Mouse (Mus musculus) heart, postnatal 36 days (tissue): Measurements from ENCODE around the gene Gp5. TPM values are rescaled to one million over a fixed set of nuclear protein-coding genes. Genes with fewer than 3 reads are reported as not detected.
"Not testable (repeated sequence)": the region's sequence is repeated elsewhere in the genome, so short reads cannot be mapped to it uniquely, and the experiment has no call there.

Experiments used
- DNase-seq, 2 experiments: peaks; one replicate each; pipeline ENCODE4 v3.0.0; 2021 to 2022
- intact Hi-C: fragments of 180-260 bp; cut with DNase I; formaldehyde crosslinking; loops from one replicate; pipeline ENCODE4 v1.15.1; 2025
- total RNA-seq, 2 experiments: library from RNA; stranded (reverse); gene quantifications; 2 replicates each; pipeline ENCODE4 v1.2.3; 2021

Gp5 gene
- under 1 TPM; 0.38 to 0.44 TPM for total RNA-seq

DNA sequence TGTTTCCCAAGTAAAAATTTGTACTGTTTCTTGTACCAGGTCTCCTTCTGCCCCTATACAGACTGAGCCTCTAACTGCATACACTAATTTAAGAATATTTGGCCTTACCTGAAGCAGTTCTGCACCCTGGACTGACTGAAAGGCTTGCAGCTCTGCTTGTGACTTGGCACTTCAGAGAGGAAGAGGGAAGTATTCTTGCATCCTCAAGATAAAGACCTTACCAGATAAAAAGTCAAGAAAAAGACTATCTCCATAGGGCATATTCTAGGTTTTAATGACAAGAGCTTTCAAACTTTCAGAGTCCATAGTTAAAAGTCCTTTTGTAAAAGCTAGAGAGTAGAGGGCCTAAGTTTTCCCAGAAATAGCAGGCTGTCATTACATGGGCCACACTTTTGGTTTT, at the start of gene Gp5:
Gene Gp5, minus strand, starts transcription at position 133 of the 400 bp plus-strand sequence.
- intact Hi-C loops, result loop anchor here (2.0 kb wide), 1 partner anchor 48 kb away; no protein-coding TSS in a partner anchor
- no peak for DNase-seq

- intact Hi-C loops, DNase-seq: not testable (repeated sequence)
These were observed 42.9 kb upstream of the Gp5 start for GRCm38 (mm10) chr16:30353489-30353888.

DNA sequence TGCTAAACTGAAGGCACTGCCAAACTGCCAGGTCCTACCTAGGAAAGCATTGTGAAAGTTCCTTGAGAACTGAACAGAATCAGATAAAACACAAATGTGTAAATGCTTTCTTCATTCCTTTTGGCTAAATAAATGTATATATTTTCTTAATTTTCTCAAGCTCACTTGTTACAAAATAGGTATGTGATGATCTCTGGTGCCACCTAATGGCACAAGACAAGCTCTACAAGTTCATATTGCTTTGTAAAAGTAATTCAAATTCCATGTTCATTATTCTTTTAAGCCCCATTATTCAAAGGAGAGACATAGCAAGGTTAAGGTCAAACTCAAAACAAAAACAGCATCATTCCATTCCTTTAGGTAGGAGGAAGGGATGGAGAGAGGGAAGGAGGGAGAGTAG, 3.7 kb upstream of the Gp5 start:
- no peak for DNase-seq
- intact Hi-C loops, result loop anchor here (1.0 kb wide), 1 partner anchor 62 kb away; no protein-coding TSS in a partner anchor

GRCm38 (mm10) chr16:30310171-30310515, 436 bp downstream of the Gp5 start:
- intact Hi-C loops, result loop anchor here (2.0 kb wide), 1 partner anchor 47 kb away; no protein-coding TSS in a partner anchor

DNA sequence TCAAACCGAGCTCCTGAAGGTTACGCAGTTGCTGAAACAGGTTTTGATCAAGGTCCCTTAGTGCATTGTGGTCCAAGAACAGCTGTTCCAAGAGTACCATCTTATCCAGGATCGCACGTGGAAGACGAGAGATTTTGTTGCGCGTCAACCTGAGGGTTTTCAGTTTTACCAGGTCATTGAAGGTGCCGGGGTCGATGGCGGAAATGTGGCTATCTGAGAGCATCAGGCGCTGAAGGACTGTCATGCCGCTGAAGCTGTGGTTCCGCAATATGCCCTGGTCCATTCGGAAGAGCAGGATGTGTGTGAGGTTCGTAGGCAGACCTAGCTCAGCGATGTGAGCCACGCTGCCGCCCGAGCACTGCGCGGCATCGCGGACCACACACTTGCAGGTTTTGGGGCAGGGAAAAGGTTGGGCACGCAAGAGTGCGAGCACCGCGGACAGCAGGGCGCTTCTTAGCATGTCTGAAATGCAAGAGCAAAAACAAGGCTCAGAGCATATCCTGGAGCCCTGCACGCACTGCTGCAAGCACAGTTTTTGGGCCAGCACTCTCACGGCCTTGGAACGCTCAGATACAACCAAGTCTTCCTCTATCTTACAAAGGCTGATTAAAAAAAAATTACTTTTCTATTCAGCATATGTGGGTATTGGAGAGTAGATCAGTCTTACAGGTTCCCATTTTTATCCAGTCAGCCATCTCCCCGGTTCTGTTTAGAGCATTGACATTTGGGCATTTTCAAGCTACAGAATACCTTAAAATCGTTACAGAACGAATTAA, 996 bp downstream of the Gp5 start:
- intact Hi-C loops, result loop anchor here (2.0 kb wide), 1 partner anchor 47 kb away; no protein-coding TSS in a partner anchor
- DNase-seq, result peak in 1 of 2 experiments; percentile 6

More at GRCm38 (mm10) chr16:30310171-30310515, 436 bp downstream of the Gp5 start:
- no peak for DNase-seq

DNA sequence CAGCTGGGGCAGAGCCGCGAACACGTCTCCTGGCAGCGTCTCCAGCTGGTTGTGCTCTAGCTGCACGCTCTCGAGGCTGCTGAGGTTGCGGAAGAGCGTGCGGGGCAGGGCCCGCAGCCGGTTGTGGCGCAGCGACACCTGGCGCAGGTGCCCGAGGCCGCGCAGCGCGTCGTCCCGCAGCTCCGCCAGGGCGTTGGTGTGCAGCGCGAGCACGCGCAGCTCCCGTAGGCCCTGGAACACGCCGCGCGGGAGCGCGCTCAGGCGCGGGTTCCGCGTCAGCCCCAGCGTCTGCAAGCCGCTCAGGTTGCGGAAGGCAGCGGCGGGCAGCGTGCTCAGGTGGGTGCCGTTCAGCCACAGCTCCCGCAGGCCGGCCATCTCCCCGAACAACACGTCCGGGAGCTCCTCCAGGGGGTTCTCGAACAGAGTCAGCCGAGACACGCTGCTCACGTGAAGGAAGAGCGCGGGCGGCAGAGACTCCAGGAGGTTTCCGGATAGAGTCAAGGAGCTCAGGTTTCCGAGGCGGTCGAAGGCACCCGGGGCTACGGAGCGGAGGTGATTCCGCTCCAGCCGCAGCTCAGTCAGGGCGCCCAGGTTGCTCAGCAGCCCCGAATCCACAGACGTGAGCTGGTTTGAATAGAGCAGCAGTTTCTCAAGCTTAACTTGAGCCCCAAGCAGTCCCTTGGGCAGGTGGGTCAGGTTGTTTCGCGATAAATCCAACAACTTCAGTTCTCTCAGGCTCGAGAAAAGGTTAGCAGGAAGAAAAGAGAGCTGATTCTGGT, 1.8 kb downstream of the Gp5 start:
- DNase-seq, result peak; percentile 21 to 35

GRCm38 (mm10) chr16:30307961-30308615, 2.5 kb downstream of the Gp5 start:
- peak in 1 of 2 experiments; percentile 18 for DNase-seq
- intact Hi-C loops, result no loop called here

More for the DNA sequence above, 1.8 kb downstream of the Gp5 start:
- intact Hi-C loops, result no loop called here

DNA sequence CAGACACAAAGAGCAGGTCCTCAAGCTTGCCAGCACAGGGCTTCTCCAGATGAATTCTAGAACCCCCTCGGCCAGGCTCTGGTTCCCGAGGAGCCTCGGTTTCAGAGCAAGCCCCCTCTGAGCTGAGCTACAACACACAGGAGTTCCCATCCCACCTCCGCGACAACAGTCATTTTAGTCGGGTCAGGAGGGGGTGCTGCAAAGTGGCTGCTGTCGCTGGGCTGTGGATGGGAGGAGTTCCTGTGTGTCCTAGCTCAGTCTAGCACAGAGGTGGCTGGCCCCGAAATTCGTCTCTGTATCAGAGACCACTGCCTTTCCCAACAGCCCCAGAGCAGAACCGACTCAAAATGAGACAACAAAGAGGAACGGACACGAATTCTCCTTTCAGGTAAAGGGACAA, 3.3 kb downstream of the Gp5 start:
- intact Hi-C loops, result no loop called here
- DNase-seq, result no peak

- DNase-seq, result no peak
- intact Hi-C loops, result no loop called here
These were observed 4.5 kb downstream of the Gp5 start for GRCm38 (mm10) chr16:30306102-30306501.

GRCm38 (mm10) chr16:30304236-30304635, 6.3 kb downstream of the Gp5 start:
- no peak for DNase-seq
- intact Hi-C loops, result no loop called here

DNA sequence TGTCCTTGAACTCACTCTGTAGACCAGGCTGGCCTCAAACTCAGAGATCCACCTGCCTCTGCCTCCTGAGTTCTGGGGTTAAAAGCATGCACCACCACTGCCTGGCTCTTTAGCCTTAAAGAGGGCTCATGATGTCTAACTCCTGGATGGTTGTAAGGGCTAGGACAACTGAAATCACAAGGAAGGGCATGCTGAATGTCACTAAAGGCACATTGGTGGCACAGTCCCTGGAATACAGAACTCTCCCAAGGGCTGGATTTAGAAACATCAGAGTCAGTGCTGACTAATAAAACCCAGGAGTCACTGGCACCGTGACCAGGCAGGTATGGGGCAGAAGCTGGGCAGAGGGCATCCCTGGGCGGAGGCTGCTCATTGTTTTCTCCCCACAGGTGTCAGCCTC, 7.2 kb downstream of the Gp5 start:
- DNase-seq, result no peak
- intact Hi-C loops, result no loop called here

GRCm38 (mm10) chr16:30302686-30303085, 7.9 kb downstream of the Gp5 start:
- DNase-seq, result no peak
- intact Hi-C loops, result no loop called here

DNA sequence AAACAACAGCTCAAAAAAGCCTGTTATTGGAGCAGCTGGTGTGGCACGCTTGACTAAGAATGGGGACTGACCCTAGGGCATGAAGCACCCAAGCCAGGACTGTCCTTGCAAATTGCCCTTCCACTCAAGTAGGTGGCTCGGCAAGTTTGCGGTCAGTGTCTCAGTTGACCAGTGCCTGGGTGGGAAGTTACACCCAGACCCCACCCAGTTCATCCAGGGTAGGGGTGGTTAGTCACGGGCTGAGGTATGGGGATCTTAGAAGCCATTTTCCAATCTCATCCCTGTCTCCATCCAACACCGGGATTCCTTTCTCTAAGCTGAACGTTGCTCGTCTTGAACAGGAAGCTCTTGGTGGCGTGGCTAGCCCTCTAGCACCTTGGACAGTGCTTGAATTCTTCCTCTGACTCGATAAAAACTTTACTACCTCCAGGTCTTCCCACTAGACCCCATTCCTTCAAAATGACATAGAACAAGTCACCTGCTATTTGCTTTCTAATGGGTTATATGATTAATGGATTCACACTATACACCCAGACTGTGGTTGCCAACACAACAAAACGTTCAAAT, 10.8 kb downstream of the Gp5 start:
- DNase-seq, result no peak
- intact Hi-C loops, result no loop called here

DNA sequence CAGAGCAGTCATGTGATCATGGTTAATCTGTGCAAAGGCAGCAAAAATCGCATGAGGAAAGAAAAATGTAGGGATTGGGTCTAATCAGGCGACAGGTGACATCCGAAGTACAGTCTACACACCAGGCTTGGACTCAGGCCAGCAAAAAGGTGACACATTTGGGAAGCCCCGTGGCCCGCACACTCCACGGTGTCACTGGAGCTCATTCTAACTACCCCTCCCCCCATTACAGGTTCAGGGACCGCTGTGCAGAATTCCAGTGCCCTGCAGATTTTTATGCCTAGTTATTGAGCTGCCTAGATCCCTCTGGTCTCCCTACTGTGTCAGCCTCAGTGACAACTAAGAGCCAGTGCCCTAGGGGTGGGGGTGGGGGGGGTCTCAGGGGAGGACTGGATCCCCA, 13.1 kb downstream of the Gp5 start:
- intact Hi-C loops, result no loop called here
- no peak for DNase-seq

DNA sequence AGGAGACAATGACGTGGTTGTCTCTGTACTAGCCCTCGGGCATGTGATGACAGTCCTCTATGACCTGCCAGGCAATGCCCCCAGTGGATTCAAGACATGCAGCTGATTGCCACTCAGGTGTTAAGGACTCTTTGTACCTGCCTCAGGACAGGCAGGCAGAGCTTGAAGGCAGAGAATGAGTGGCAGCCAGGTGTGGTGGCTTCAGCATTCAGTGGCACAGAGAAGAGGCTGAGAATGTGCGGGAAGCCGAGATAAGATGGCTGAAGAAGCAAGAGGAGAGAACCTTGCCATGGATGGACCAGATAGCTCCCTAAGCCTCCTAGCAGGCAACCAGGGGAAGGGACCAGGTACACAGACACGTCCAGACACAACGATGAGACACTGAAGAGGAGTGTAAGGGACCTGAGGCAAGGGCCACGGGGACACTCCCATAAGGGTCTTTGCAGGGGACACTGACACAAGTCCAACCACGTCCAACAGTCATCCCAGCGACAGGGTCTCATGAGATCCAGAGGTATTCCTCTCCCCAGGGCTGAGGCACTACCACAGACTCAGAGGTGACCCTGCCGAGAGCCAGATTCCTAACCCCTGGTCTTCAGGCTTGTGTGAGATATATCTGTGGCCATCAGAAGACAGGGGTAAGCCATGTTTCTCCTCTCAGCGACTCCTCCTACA, 13.8 kb downstream of the Gp5 start:
- intact Hi-C loops, result no loop called here
- DNase-seq, result no peak

DNA sequence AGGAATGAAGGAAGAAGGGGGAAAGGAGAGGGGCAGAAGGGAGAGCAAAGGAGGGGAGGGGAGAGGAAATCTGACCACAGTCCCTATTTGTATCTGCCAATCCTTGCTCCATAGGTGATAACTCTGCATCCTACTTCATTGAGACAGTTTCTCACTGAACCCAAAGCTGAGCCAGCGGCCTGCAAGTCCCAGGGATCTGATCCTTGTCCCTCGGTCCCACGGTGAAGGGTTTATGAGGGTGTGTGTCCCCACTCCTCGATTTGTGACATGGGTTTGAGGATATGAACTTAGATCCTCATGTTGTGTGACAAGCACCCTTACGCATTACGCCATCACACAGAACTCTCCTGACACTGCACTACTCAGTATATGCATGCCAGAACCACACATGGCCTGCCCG, 15.5 kb downstream of the Gp5 start:
- DNase-seq, result no peak
- intact Hi-C loops, result no loop called here

DNA sequence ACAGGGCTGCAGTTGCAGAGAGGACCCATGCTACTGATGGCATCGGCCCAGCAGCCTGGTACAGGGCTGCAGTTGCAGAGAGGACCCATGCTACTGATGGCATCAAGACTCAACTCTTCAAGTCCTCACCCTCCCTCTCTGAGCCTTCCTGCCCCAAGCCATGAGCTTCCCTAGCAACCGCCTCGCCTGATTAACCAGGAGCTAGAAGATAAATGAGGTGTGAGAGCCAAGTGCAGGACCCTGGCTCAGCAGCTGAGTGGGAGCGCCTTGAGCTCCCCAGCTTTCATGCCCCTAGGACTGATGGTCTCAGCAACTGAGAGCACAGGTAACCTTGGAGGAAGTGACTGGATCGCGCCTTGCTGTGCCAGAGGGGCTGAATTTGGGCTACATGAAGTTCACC, 20.1 kb downstream of the Gp5 start:
- intact Hi-C loops, result no loop called here
- no peak for DNase-seq

- intact Hi-C loops, result no loop called here
These were observed 24.9 kb downstream of the Gp5 start for GRCm38 (mm10) chr16:30285701-30286100.

GRCm38 (mm10) chr16:30283743-30284337, 26.7 kb downstream of the Gp5 start:
- DNase-seq, result peak in 1 of 2 experiments; percentile 41
- intact Hi-C loops, result loop anchor here (1.0 kb wide), 1 partner anchor 32 kb away; no protein-coding TSS in a partner anchor

More at GRCm38 (mm10) chr16:30285701-30286100, 24.9 kb downstream of the Gp5 start:
- DNase-seq, result no peak
